Mouse (Mus musculus) layer of hippocampus, postnatal 14 days (tissue): ENCODE results near the gene Camk2b. TPM values are rescaled to one million over a fixed set of nuclear protein-coding genes. Genes with fewer than 3 reads are reported as not detected.

Experiments
- DNase-seq, 2 experiments: peaks; one replicate each; pipeline ENCODE4 v3.0.0; 2021 to 2022; ENCODE audit warnings: low spot score in 2 of 2, mixed read lengths in 1 of 2
- total RNA-seq, 2 experiments: library from RNA; stranded (reverse); gene quantifications; 2 replicates each; pipeline ENCODE4 v1.2.3; 2021

Camk2b gene
- total RNA-seq, 2 experiments from 2014 or later, result 997 to 1,016 TPM

GRCm38 (mm10) chr11:5990910-5991309 lies 75.3 kb downstream of the Camk2b start:
- no peak for DNase-seq

- DNase-seq, result no peak
These were observed 76.1 kb downstream of the Camk2b start for GRCm38 (mm10) chr11:5989954-5990593.

GRCm38 (mm10) chr11:5988126-5988525 lies 78.0 kb downstream of the Camk2b start:
- no peak for DNase-seq

- DNase-seq, result no peak
These were observed 82.5 kb downstream of the Camk2b start for GRCm38 (mm10) chr11:5983629-5984028.

GRCm38 (mm10) chr11:5981323-5981722 lies 84.8 kb downstream of the Camk2b start:
- no peak for DNase-seq

- no peak for DNase-seq
These were observed 85.6 kb downstream of the Camk2b start for GRCm38 (mm10) chr11:5980561-5980960.

- DNase-seq, result no peak
These were observed 86.1 kb downstream of the Camk2b start for GRCm38 (mm10) chr11:5980108-5980507.

GRCm38 (mm10) chr11:5979088-5979487 lies 87.1 kb downstream of the Camk2b start:
- no peak for DNase-seq

GRCm38 (mm10) chr11:5976106-5976505 lies 90.1 kb downstream of the Camk2b start:
- no peak for DNase-seq

- no peak for DNase-seq
These were observed 91.1 kb downstream of the Camk2b start for GRCm38 (mm10) chr11:5975068-5975467.

GRCm38 (mm10) chr11:5974053-5974452 lies 92.1 kb downstream of the Camk2b start:
- no peak for DNase-seq

GRCm38 (mm10) chr11:5973151-5973550 lies 93.0 kb downstream of the Camk2b start:
- DNase-seq, result no peak

GRCm38 (mm10) chr11:5971202-5971601 lies 95.0 kb downstream of the Camk2b start:
- DNase-seq, result no peak

- no peak for DNase-seq
These were observed 97.9 kb downstream of the Camk2b start for GRCm38 (mm10) chr11:5968223-5968622.

- DNase-seq, result no peak
These were observed 99.4 kb downstream of the Camk2b start for GRCm38 (mm10) chr11:5966751-5967150.

GRCm38 (mm10) chr11:5965865-5966264 lies 100.3 kb downstream of the Camk2b start:
- no peak for DNase-seq

GRCm38 (mm10) chr11:5960051-5960450 lies 106.1 kb downstream of the Camk2b start:
- DNase-seq, result no peak

GRCm38 (mm10) chr11:5955546-5956276 lies 110.5 kb downstream of the Camk2b start, which contains the start of gene Ykt6:
Gene Ykt6, plus strand, starts transcription at chr11:5955693.
- peak; percentile 91 to 95 for DNase-seq

GRCm38 (mm10) chr11:5954965-5955504 lies 111.1 kb downstream of the Camk2b start:
- no peak for DNase-seq

- no peak for DNase-seq
These were observed 111.7 kb downstream of the Camk2b start for GRCm38 (mm10) chr11:5954435-5954834.

- DNase-seq, result no peak
These were observed 112.9 kb downstream of the Camk2b start for GRCm38 (mm10) chr11:5953130-5953765.

GRCm38 (mm10) chr11:5952501-5952900 lies 113.7 kb downstream of the Camk2b start:
- no peak for DNase-seq
